Mouse (Mus musculus): ENCODE data around the gene Psme1.
A peak's percentile ranks its signal among the peaks of the same experiment; 100 is the strongest.

The Psme1 gene

GRCm38 (mm10) chr14:55577871-55578667 is at the start of gene Psme1:
TSS of gene Psme1 (plus strand) at chr14:55578123.
- peak; percentile 65 for DNase-seq (ENCODE audit: low read depth, low spot score)

- DNase-seq (ENCODE audit: low read depth, low spot score), result no peak
Observed at GRCm38 (mm10) chr14:55536116-55536745, 41.7 kb upstream of the Psme1 start.

DNA sequence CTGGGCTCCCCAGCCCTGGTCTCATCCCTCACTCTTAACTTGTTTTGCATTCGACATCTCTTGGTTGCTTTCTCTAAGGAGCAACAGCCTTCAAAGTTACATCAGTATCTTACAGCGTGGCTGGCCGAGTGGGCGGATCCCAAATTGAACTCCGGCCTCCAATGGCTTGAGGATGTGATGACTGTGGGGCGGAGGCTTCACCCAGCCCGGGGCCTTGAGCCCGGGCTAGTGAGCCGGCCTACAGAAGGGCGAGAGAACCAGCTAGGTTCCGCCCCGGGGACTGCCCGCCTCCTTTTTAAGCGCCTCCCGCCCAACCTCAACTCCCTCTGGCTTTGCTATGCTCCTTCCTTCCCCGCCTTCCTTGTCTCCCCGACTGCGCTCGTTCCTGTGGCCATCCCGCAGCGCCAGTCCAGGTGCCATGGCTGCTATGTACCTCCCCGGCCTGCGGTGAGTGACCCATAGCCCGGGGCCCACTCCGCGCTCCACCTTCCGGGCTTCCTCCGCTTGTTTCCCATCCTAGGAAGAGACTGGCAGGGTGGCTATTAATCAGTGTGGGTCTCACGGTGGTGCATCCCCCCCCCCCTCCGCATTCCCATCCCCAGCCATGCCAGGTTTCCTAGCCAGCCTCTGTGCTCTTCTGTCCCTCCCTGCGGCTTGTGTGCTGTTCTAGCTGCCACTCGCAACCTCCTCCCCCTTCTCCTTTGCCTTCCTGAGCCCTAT is 37.7 kb upstream of the Psme1 start, which contains the start of gene Pck2:
TSS of gene Pck2 (plus strand) at position 200 of the 720 bp plus-strand sequence.
- no peak for DNase-seq (ENCODE audit: low read depth, low spot score)

GRCm38 (mm10) chr14:55540787-55541321 is 37.1 kb upstream of the Psme1 start:
- DNase-seq (ENCODE audit: low read depth, low spot score), result no peak

- no peak for DNase-seq (ENCODE audit: low read depth, low spot score)
Observed at GRCm38 (mm10) chr14:55542268-55542667, 35.7 kb upstream of the Psme1 start.

- DNase-seq (ENCODE audit: low read depth, low spot score), result no peak
Observed at GRCm38 (mm10) chr14:55544334-55544733, 33.6 kb upstream of the Psme1 start.

- no peak for DNase-seq (ENCODE audit: low read depth, low spot score)
Observed at GRCm38 (mm10) chr14:55550191-55550590, 27.7 kb upstream of the Psme1 start.

DNA sequence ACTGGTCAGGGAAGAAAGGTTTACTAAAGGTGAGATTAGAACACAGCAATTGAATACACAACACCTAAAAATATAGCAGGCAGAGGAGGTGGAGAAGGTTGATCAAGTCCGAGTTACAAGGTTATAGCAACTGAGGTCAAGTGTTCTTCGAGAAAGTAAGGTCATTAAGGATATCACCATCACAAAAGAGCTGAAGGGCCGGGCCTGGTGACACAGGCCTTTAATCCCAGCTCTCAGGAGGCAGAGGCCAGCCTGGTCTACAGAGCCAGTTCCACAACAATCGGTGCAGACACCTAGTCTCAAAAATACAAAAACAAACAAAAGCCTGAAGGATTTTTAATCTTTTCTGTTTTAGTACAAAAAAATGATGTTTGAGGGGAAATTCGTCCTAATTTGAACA is 26.6 kb upstream of the Psme1 start:
- DNase-seq (ENCODE audit: low read depth, low spot score), result no peak

DNA sequence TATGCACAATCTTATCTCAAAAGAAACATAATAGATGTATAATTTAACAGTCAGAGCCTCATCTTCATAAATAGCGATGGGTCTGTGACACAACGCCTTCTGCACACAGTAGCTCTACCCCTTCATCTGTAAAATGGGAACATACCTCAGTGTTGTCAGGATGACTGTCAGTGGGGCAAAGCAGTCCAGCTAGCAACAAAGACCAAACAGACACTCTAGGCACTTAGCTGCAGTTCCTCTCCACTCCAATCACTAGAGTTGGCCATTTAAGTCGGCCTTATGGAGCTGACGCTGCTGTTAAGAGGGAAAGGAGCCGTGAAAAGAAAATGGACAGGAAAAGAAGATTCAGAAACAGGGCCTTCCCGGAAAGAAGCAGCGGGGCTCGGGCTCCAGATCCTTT is 26.1 kb upstream of the Psme1 start:
- no peak for DNase-seq (ENCODE audit: low read depth, low spot score)

GRCm38 (mm10) chr14:55554635-55555034 is 23.3 kb upstream of the Psme1 start:
- DNase-seq (ENCODE audit: low read depth, low spot score), result no peak

- no peak for DNase-seq (ENCODE audit: low read depth, low spot score)
Observed at GRCm38 (mm10) chr14:55555788-55556187, 22.1 kb upstream of the Psme1 start.

- no peak for DNase-seq (ENCODE audit: low read depth, low spot score)
Observed at GRCm38 (mm10) chr14:55557003-55557402, 20.9 kb upstream of the Psme1 start.

DNA sequence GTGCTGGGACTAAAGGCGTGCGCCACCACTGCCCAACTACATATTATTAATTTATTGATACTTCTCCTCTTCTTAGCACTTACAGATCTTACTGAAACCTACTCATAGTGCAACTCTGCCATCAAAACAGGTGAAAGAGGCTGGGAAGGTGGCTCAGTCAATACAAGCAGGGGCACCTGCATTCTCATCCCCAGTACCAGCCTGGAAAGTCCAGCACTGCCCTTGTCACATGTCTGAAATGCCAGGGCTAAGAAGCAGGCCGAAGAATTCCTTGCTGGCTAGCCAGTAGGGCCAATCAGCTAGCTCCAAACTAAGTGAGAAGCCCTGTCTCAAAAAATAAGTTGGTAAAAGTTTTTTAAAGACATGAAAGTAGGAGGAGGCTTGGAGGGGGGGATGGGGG is 20.3 kb upstream of the Psme1 start:
- DNase-seq (ENCODE audit: low read depth, low spot score), result no peak

GRCm38 (mm10) chr14:55558740-55559448 is 19.0 kb upstream of the Psme1 start:
- no peak for DNase-seq (ENCODE audit: low read depth, low spot score)

DNA sequence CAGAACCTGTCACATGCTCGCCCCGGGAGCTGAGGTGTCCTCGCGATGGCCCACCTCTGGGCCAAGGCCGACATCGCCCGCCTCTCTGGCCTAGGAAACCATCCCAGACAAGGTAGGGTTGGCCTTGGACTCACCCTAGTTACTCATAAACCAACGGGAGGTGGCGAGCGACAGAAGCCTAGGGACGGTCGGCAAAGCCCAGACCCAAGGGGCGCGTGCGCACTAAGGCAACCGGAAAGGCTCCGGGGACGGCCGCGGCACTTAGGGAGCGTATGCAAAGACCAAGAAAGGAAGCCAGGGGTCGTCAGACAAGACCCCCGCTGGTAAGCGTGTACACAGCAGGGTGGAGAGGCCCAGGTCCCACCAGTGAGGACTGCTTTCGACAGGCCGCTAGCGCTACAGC is 18.1 kb upstream of the Psme1 start, which contains the start of gene Dcaf11:
TSS of gene Dcaf11 (plus strand) at position 208 of the 403 bp plus-strand sequence.
- peak; percentile 87 for DNase-seq (ENCODE audit: low read depth, low spot score)

DNA sequence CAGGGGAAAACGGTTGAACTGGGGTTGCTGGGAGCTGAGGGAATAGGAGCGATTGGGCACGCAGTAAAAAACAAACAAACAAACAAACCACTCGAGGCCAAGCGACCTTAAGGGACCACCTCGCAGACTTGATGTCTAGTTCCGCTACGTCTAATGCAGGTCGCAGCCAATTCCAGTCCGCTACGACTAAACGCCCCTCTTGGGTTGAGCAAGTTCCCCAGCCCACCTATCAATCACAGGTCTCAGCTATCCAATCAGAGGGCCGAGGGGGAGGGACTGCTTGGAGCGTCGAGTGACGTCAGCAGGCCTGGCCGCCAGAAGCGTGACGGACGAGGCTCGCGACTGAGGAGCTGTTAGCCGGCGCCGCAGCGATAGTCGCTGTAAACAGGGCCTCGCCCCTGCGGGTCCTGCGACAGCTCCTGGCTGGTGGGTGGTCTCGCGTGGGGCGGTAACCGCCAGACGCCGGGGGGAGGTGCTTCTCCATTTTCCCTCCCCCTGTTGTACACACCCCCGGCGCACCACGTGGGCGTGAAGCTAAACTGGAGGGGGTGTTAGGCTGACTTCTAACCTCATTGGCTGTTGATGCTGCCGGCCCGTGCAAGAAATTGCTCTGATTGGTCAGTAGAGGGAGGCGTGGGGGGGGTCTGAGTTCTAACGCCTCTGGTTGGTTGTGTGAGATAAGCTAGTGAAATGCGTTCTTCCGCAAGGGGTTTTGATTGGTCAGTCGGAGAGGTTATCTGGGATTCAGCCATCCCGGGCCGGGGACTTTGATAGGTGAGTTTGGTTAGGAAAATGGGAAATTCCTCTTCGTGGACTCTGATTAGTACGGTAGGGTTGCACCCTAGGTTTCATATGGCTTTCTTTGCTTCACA is 17.5 kb upstream of the Psme1 start, which contains the start of gene A730061H03Rik:
TSS of gene A730061H03Rik (minus strand) at position 205 of the 872 bp plus-strand sequence.
- DNase-seq (ENCODE audit: low read depth, low spot score), result peak; percentile 99

DNA sequence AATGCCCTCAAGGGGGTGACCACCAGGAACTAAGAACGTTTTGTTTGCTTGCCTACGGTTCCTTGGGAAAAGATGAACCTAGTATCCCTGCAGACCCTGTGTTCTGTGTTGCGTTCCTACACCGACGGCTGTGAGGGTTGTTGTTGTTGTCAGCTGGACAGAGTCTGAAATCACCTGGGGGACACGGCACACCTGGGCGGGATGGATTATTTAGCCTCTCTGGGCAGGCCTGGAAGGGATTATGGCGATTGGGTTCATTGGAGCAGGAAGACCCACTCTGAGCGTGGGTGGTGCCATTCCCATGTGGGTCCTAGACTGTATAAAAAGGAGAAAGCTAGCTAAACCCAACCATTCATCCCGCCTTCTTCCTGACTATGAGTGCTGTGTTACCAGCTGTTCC is 16.1 kb upstream of the Psme1 start:
- DNase-seq (ENCODE audit: low read depth, low spot score), result no peak

- DNase-seq (ENCODE audit: low read depth, low spot score), result no peak
Observed at GRCm38 (mm10) chr14:55563249-55563648, 14.7 kb upstream of the Psme1 start.

GRCm38 (mm10) chr14:55565748-55566147 is 12.2 kb upstream of the Psme1 start:
- DNase-seq (ENCODE audit: low read depth, low spot score), result no peak

DNA sequence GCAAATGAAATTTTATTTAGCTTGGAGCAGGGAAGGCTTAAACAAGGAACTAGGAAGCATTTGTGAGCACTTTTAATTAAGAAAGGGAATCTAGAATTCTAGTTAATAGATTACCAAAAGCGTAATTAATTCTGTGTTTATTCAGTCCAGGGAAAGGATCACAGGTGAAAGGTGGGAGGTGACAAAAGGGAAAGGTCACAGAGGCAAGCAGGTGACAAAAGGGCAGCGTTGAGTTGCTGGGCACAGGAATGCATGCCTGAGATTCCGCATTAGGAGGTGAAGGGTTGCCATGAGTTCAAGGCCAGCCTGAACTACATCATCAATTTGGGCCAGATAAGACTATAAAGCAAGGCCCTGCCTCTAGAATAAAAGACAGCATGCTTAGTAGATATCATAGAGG is 10.4 kb upstream of the Psme1 start:
- no peak for DNase-seq (ENCODE audit: low read depth, low spot score)
